Mouse (Mus musculus) ovary, postnatal 36 days (tissue): ENCODE data around the gene Gm21976.

Experiments
- DNase-seq: peaks from one replicate; pipeline ENCODE4 v3.0.0; 2022; ENCODE audit warnings: low spot score, mixed read lengths

The Gm21976 gene

DNA sequence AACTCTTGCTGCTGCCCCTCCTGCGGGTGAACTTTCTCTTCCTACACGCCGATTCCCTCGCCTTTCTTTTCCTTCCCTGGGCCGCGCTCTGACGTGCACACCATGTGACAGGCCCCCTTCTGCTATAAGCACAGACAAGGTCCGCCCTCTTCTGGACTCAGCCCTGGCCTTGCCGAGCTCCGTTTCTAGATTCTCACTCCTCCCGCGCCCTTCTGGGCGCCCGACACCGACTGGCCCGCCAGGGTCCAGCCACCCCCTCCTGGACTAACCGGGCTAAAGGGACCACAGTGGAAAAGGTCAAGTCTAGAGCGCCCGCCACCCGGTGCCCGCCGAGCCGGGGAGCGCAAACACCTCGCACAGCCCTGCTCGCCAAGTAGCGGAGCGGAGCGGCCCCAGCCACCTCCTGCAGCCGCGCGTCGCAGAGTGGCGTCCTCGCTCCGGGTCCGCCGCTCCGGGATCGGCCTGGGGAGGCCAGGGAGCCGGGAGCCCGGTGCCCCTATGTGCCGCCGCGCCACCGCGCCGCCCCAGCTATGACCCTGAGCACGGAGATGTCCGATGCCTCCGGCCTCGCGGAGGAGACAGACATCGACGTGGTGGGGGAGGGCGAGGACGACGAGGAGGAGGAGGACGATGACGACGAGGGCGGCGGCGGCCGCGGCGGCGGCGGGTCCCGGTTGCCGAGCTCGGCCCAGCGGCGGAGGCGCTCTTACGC is 74.6 kb downstream of the Gm21976 start, which contains the start of gene Foxd1:
Gene Foxd1, plus strand, starts transcription at position 153 of the 712 bp plus-strand sequence.
- DNase-seq = peak; percentile 39

DNA sequence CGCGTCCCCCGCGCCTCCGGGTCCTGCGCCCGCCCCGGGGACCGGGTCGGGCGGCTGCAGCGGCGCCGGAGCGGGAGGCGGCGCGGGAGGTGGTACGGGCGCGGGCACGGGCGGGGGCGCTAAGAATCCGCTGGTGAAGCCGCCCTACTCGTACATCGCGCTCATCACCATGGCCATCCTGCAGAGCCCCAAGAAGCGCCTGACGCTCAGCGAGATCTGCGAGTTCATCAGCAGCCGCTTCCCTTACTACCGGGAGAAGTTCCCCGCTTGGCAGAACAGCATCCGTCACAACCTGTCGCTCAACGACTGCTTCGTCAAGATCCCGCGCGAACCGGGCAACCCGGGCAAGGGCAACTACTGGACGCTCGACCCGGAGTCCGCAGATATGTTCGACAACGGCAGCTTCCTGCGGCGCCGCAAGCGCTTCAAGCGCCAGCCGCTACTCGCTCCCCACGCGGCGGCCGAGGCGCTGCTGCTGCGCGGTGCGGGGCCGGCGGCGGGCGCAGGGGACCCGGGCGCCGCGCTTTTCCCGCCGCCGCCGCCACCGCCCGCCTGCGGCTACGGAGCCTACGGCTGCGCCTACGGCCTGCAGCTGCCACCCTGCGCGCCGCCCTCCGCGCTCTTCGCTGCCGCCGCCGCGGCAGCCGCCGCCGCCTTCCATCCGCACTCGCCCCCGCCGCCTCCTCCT is 75.3 kb downstream of the Gm21976 start:
- peak; percentile 33 for DNase-seq

DNA sequence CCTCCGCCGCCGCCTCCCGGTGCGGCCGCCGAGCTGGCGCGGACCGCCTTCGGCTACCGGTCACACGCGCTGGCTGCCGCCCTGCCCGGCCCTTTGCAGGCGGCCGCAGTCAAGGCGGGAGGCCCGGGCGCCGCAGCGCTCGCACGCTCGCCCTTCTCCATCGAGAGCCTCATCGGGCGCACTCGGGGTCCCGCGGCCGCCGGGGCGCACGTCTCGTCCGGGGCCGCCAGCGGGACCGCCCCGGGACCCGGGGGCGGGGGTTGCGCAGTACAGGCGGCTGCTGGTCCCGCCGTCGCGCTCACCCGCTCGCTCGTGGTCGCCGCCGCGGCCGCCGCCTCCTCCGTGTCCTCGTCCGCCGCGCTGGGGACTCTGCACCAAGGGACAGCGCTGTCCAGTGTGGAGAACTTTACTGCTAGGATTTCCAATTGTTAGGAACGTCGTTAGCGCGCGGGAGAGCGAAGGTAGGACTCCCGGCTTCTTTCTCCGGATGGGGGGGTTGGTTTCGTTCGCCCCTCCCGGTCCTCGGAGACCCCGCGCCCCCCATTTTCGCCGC is 75.9 kb downstream of the Gm21976 start:
- peak; percentile 29 for DNase-seq

DNA sequence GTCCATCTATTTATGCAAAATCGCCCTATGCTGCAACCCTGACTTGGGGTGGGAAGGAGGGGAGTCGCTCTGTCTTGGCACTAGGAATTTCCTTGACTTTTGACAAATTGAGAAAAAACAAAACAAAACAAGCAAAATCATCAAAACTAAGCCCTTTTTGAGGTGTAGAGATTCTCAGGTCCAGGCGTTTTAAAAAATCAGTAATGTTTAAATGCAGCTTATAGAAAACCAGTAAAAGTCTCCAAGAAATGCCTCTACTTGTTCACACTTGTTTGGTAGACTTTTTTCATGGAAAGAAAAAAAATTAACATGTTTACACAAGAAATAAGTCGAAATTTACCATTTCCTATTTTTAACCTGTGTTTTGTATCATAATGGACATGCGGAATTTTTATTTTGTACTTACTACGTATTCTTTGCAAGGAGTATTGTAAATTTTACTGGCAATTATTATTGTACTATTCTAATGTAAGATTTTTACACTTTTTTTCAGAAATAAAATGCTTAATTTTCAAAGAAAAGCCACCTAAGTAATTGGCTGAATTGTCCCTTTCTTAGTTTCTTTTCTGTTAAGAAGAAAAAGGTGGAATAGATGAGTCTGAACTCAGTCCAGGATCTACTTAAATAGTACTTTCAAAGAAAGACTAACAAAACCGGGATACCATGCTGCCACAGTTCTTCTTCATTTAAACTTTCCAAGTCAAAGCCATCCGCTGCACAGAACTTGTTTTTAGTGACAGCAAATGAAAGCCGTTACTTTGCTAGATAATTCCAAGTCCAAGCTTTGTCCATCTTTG is 76.7 kb downstream of the Gm21976 start:
- no peak for DNase-seq
